Mouse (Mus musculus) kidney, adult 2 months (tissue): ENCODE results near the gene 1810010H24Rik.

Experiments used
- CTCF ChIP-seq: fragments of 200-500 bp; conservative IDR thresholded peaks from 2 replicates; pipeline ENCODE4 v1.5.1; 2011; ENCODE audit warnings: low read depth, mild to moderate bottlenecking, control low read depth, low read length, moderate library complexity, mixed read lengths; ENCODE audit not compliant: insufficient read depth, insufficient read length
- POLR2A ChIP-seq: fragments of 200-500 bp; IDR thresholded peaks from one replicate; pipeline ENCODE4 v1.6.1; 2011; ENCODE audit warnings: low read depth, low read length, control low read depth

- no peak for TF ChIP-seq CTCF
- TF ChIP-seq POLR2A, result no peak
Measured at GRCm38 (mm10) chr11:107034085-107034810, 8.8 kb downstream of the 1810010H24Rik start.
